Mouse (Mus musculus) CH12.LX (cell line): ENCODE data around the gene Clpp.

Experiments
- CHD1 ChIP-seq: IDR thresholded peaks from 2 replicates; pipeline ENCODE4 v1.6.1; 2012; ENCODE audit warnings: low read depth, low read length, improper control_type of control experiment, inconsistent platforms
- CHD2 ChIP-seq: IDR thresholded peaks from 2 replicates; pipeline ENCODE4 v1.6.1; 2011; ENCODE audit warnings: low read length, improper control_type of control experiment
- CTCF ChIP-seq, 2 experiments: IDR thresholded peaks in 1 of 2; conservative IDR thresholded peaks in 1 of 2; 2 replicates each; pipeline ENCODE4 v1.5.1; 2011 to 2012; ENCODE audit warnings: low read depth in 2 of 2, low read length in 2 of 2, improper control_type of control experiment in 1 of 2, inconsistent platforms in 1 of 2, mild to moderate bottlenecking in 1 of 2, moderate library complexity in 1 of 2
- ELF1 ChIP-seq: IDR thresholded peaks from 2 replicates; pipeline ENCODE4 v1.6.1; 2014; ENCODE audit warnings: low read depth, mild to moderate bottlenecking, inconsistent platforms, low read length, improper control_type of control experiment
- EP300 ChIP-seq: IDR thresholded peaks from 2 replicates; pipeline ENCODE4 v1.6.1; 2011; ENCODE audit warnings: low read length, improper control_type of control experiment
- HCFC1 ChIP-seq: IDR thresholded peaks from 2 replicates; pipeline ENCODE4 v1.6.1; 2012; ENCODE audit warnings: low read depth, mild to moderate bottlenecking, inconsistent platforms, low read length, improper control_type of control experiment
- MAX ChIP-seq: IDR thresholded peaks from 2 replicates; pipeline ENCODE4 v1.6.1; 2011; ENCODE audit warnings: low read length, improper control_type of control experiment
- MAZ ChIP-seq: IDR thresholded peaks from 2 replicates; pipeline ENCODE4 v1.6.1; 2012; ENCODE audit warnings: low read depth, mild to moderate bottlenecking, inconsistent platforms, low read length, improper control_type of control experiment, moderate library complexity
- MYC ChIP-seq: IDR thresholded peaks from 2 replicates; pipeline ENCODE4 v1.6.1; 2011; ENCODE audit warnings: low read depth, mild to moderate bottlenecking, improper control_type of control experiment, low read length
- POLR2A ChIP-seq: IDR thresholded peaks from 2 replicates; pipeline ENCODE4 v1.6.1; 2011; ENCODE audit warnings: low read depth, mild to moderate bottlenecking, improper control_type of control experiment, low read length
- USF1 ChIP-seq: IDR thresholded peaks from 2 replicates; pipeline ENCODE4 v1.6.1; 2014; ENCODE audit warnings: low read depth, mild to moderate bottlenecking, inconsistent platforms, low read length, improper control_type of control experiment
- USF2 ChIP-seq: conservative IDR thresholded peaks from 2 replicates; pipeline ENCODE4 v1.6.1; 2011; ENCODE audit warnings: low read depth, low read length, improper control_type of control experiment
- ZC3H11A ChIP-seq: IDR thresholded peaks from 2 replicates; pipeline ENCODE4 v1.6.1; 2012; ENCODE audit warnings: low read depth, mild to moderate bottlenecking, inconsistent platforms, low read length, improper control_type of control experiment

DNA sequence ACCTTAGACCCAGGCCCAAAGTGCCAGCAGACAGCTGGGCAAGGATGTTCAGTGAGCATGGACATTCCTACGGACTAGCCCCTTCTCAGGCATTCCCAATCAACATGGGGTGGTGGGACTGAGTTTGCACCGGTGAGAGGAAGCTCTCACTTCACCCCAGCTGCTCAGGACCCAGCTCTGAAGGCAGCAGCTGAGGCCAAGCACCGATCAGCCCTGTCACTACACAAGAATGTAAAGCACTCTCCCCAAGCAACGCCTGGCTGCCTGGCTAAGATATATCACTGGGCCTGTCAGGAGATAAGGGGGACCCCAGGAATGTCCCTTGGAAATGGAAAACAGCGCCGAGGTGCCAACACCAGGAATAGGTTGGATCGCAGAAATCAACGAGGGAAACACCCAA lies 11.1 kb downstream of the Clpp start:
- no peak for TF ChIP-seq CHD2
- no peak for TF ChIP-seq MAZ
- 0 out of 2 replicates have a peak, but pooled peaks have one; percentile 21 for TF ChIP-seq POLR2A
- TF ChIP-seq CTCF (conservative IDR thresholded peaks at IDR 0.05 in 1 of 2, IDR thresholded peaks at IDR 0.05 in 1 of 2; ENCODE audit: low read depth in 2 of 2, low read length in 2 of 2), result no peak
- TF ChIP-seq USF1, result no peak
- no peak for TF ChIP-seq ZC3H11A
- no peak for TF ChIP-seq USF2
- no peak for TF ChIP-seq MAX
- TF ChIP-seq HCFC1, result no peak
- TF ChIP-seq EP300, result no peak
- no peak for TF ChIP-seq CHD1
- TF ChIP-seq ELF1, result no peak
- no peak for TF ChIP-seq MYC
